Mouse (Mus musculus): Measurements from ENCODE around the gene Cdkal1. TPM values are rescaled to one million over a fixed set of nuclear protein-coding genes. Genes with fewer than 3 reads are reported as not detected.
A peak's percentile ranks its signal among the peaks of the same experiment; 100 is the strongest.

The Cdkal1 gene
- 0.39 and 0.55 TPM in 2 replicates for polyA plus RNA-seq (2012; rRNA removed)

GRCm38 (mm10) chr13:29855281-29856031 lies at the start of gene Cdkal1:
Gene Cdkal1, minus strand, starts transcription at chr13:29855674.
- H3K27me3 ChIP-seq (ENCODE audit: control insufficient read depth, insufficient read depth, low read length): no peaks in the 10 kb centered on the region
- TF ChIP-seq POLR2A (IDR thresholded peaks at IDR 0.05; ENCODE audit: low read depth, low read length) (peak; percentile 71; the same call in 1 of the 2 replicates), CTCF (IDR thresholded peaks at IDR 0.05; ENCODE audit: extremely low read depth, insufficient read length, insufficient replicate concordance, low read depth, low read length) (no peak)
- no peaks in the 10 kb centered on the region for H3K36me3 ChIP-seq (ENCODE audit: control insufficient read depth, insufficient read depth, low read length)
- H3K4me1 ChIP-seq (ENCODE audit: control insufficient read depth, insufficient read depth, insufficient read length, low read length): no peaks in the 10 kb centered on the region
- peak within 1 kb of the TSS; percentile 98 for H3K4me3 ChIP-seq (ENCODE audit: low read depth, low read length)
- under 1% methylated on average over 33 of the region's 33 CpGs for WGBS
- peak within 1 kb of the TSS; percentile 70 for H3K27ac ChIP-seq (ENCODE audit: insufficient read depth, low read depth, low read length)

GRCm38 (mm10) chr13:29903341-29903740 lies 47.9 kb upstream of the Cdkal1 start:
- TF ChIP-seq CTCF (IDR thresholded peaks at IDR 0.05; ENCODE audit: extremely low read depth, insufficient read length, insufficient replicate concordance, low read depth, low read length) (no peak), POLR2A (IDR thresholded peaks at IDR 0.05; ENCODE audit: low read depth, low read length) (no peak)

GRCm38 (mm10) chr13:29902676-29903075 lies 47.2 kb upstream of the Cdkal1 start:
- no peak overlapping the region for H3K4me3 ChIP-seq (ENCODE audit: low read depth, low read length)
- 91% methylated on average over 1 of the region's 1 CpGs for WGBS
- TF ChIP-seq POLR2A (IDR thresholded peaks at IDR 0.05; ENCODE audit: low read depth, low read length): no peak
- no peak for TF ChIP-seq CTCF (IDR thresholded peaks at IDR 0.05; ENCODE audit: extremely low read depth, insufficient read length, insufficient replicate concordance, low read depth, low read length)

More at GRCm38 (mm10) chr13:29903341-29903740, 47.9 kb upstream of the Cdkal1 start:
- Histone ChIP-seq H3K4me1 (ENCODE audit: control insufficient read depth, insufficient read depth, insufficient read length, low read length) (no peaks in the 10 kb centered on the region), H3K4me3 (ENCODE audit: low read depth, low read length) (no peak overlapping the region), H3K27ac (ENCODE audit: insufficient read depth, low read depth, low read length) (no peak overlapping the region), H3K27me3 (ENCODE audit: control insufficient read depth, insufficient read depth, low read length) (no peaks in the 10 kb centered on the region), H3K36me3 (ENCODE audit: control insufficient read depth, insufficient read depth, low read length) (0 out of 2 replicates have a peak, but pooled peaks cover 2% of the 10 kb centered on the region)
- 87% methylated on average over 1 of the region's 1 CpGs for WGBS

GRCm38 (mm10) chr13:29901641-29902040 lies 46.2 kb upstream of the Cdkal1 start:
- no peak overlapping the region for H3K27ac ChIP-seq (ENCODE audit: insufficient read depth, low read depth, low read length)
- no peaks in the 10 kb centered on the region for H3K36me3 ChIP-seq (ENCODE audit: control insufficient read depth, insufficient read depth, low read length)
- H3K4me1 ChIP-seq (ENCODE audit: control insufficient read depth, insufficient read depth, insufficient read length, low read length): no peaks in the 10 kb centered on the region
- no peaks in the 10 kb centered on the region for H3K27me3 ChIP-seq (ENCODE audit: control insufficient read depth, insufficient read depth, low read length)
- 50% methylated on average over 4 of the region's 4 CpGs for WGBS
- H3K4me3 ChIP-seq (ENCODE audit: low read depth, low read length): no peak overlapping the region
- TF ChIP-seq POLR2A (IDR thresholded peaks at IDR 0.05; ENCODE audit: low read depth, low read length) (no peak), CTCF (IDR thresholded peaks at IDR 0.05; ENCODE audit: extremely low read depth, insufficient read length, insufficient replicate concordance, low read depth, low read length) (no peak)

More at GRCm38 (mm10) chr13:29902676-29903075, 47.2 kb upstream of the Cdkal1 start:
- Histone ChIP-seq H3K27ac (ENCODE audit: insufficient read depth, low read depth, low read length) (no peak overlapping the region), H3K27me3 (ENCODE audit: control insufficient read depth, insufficient read depth, low read length) (no peaks in the 10 kb centered on the region), H3K4me1 (ENCODE audit: control insufficient read depth, insufficient read depth, insufficient read length, low read length) (no peaks in the 10 kb centered on the region), H3K36me3 (ENCODE audit: control insufficient read depth, insufficient read depth, low read length) (0 out of 2 replicates have a peak, but pooled peaks cover 2% of the 10 kb centered on the region)

- Histone ChIP-seq H3K27ac (ENCODE audit: insufficient read depth, low read depth, low read length) (no peak overlapping the region), H3K36me3 (ENCODE audit: control insufficient read depth, insufficient read depth, low read length) (no peaks in the 10 kb centered on the region), H3K4me3 (ENCODE audit: low read depth, low read length) (no peak overlapping the region), H3K4me1 (ENCODE audit: control insufficient read depth, insufficient read depth, insufficient read length, low read length) (no peaks in the 10 kb centered on the region), H3K27me3 (ENCODE audit: control insufficient read depth, insufficient read depth, low read length) (no peaks in the 10 kb centered on the region)
- WGBS: 38% methylated on average over 3 of the region's 3 CpGs
- TF ChIP-seq POLR2A (IDR thresholded peaks at IDR 0.05; ENCODE audit: low read depth, low read length): no peak
Measured at GRCm38 (mm10) chr13:29866780-29867179, 11.3 kb upstream of the Cdkal1 start.

GRCm38 (mm10) chr13:29864331-29864730 lies 8.9 kb upstream of the Cdkal1 start:
- TF ChIP-seq CTCF (IDR thresholded peaks at IDR 0.05; ENCODE audit: extremely low read depth, insufficient read length, insufficient replicate concordance, low read depth, low read length): no peak
- TF ChIP-seq POLR2A (IDR thresholded peaks at IDR 0.05; ENCODE audit: low read depth, low read length): no peak
- no peak overlapping the region for H3K27ac ChIP-seq (ENCODE audit: insufficient read depth, low read depth, low read length)
- no peaks in the 10 kb centered on the region for H3K27me3 ChIP-seq (ENCODE audit: control insufficient read depth, insufficient read depth, low read length)
- no peak overlapping the region for H3K4me3 ChIP-seq (ENCODE audit: low read depth, low read length)
- H3K4me1 ChIP-seq (ENCODE audit: control insufficient read depth, insufficient read depth, insufficient read length, low read length): no peaks in the 10 kb centered on the region
- no peaks in the 10 kb centered on the region for H3K36me3 ChIP-seq (ENCODE audit: control insufficient read depth, insufficient read depth, low read length)
- WGBS: 72% methylated on average over 6 of the region's 6 CpGs

- no peaks in the 10 kb centered on the region for H3K27me3 ChIP-seq (ENCODE audit: control insufficient read depth, insufficient read depth, low read length)
- TF ChIP-seq POLR2A (IDR thresholded peaks at IDR 0.05; ENCODE audit: low read depth, low read length) (no peak), CTCF (IDR thresholded peaks at IDR 0.05; ENCODE audit: extremely low read depth, insufficient read length, insufficient replicate concordance, low read depth, low read length) (no peak)
- 50% methylated on average over 2 of the region's 2 CpGs for WGBS
Measured at GRCm38 (mm10) chr13:29860087-29860486, 4.6 kb upstream of the Cdkal1 start.

More at GRCm38 (mm10) chr13:29860087-29860486, 4.6 kb upstream of the Cdkal1 start:
- Histone ChIP-seq H3K27ac (ENCODE audit: insufficient read depth, low read depth, low read length) (no peak overlapping the region), H3K4me3 (ENCODE audit: low read depth, low read length) (no peak overlapping the region), H3K4me1 (ENCODE audit: control insufficient read depth, insufficient read depth, insufficient read length, low read length) (no peaks in the 10 kb centered on the region), H3K36me3 (ENCODE audit: control insufficient read depth, insufficient read depth, low read length) (no peaks in the 10 kb centered on the region)

Measured in small intestine, adult 2 months (tissue).